Mouse (Mus musculus): ENCODE measurements around the gene Aldh1l1. TPM values are rescaled to one million over a fixed set of nuclear protein-coding genes. Genes with fewer than 3 reads are reported as not detected.

Gene Aldh1l1
- total and polyA plus RNA-seq, 3 experiments = 0.11 to 0.13 TPM; not detected in 1

DNA sequence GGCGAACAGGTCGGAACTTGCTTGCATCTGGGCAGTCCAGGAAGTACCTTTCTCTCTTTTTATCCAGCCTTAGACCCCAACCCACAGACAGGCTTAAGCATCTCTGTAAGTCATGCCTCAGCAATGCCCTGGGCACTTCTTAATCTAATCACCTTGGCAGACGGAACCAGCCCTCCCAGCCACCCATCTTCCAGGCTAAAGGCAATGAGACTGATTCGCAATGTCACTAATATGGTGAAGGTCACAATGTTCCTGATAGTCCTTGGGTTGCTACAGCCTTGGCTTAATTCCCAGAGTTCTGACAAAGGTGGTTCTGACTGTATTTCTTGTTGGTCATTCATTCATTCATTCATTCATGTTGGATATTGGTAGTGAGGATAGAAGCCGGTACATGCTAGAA, 124.0 kb downstream of the Aldh1l1 start:
- no peak for DNase-seq (ENCODE audit: extremely low read depth)
- Histone ChIP-seq H3K4me1 (ENCODE audit: control insufficient read depth in 1 of 2, insufficient read depth in 2 of 2) (peaks cover 2 to 7% of the 10 kb centered on the region in 2 experiments; a peak in 2 of 4 replicates), H3K27me3 (replicated peaks) (peaks cover 79% of the 10 kb centered on the region), H3K79me2 (replicated peaks; ENCODE audit: control insufficient read depth, extremely low read depth, insufficient read depth, poor library complexity, severe bottlenecking) (no peaks in the 10 kb centered on the region), H3K4me3 (replicated peaks in 1 of 3; ENCODE audit: low read depth in 2 of 3, low read length in 2 of 3, poor library complexity in 1 of 3) (no peak overlapping the region), H3K4me2 (ENCODE audit: insufficient read depth, low read depth, poor library complexity, severe bottlenecking) (no peak overlapping the region), H3K9ac (ENCODE audit: insufficient read depth, low read depth) (no peak overlapping the region), H3K36me3 (replicated peaks in 1 of 2; ENCODE audit: control insufficient read depth in 1 of 2, insufficient read depth in 1 of 2, low read length in 1 of 2) (no peaks in the 10 kb centered on the region), H3K27ac (ENCODE audit: insufficient read depth, low read depth) (no peak overlapping the region), H3K9me3 (replicated peaks; ENCODE audit: low read length) (no peaks in the 10 kb centered on the region)
- in situ Hi-C loops (cut with MboI; ENCODE audit: low pct_ligation_motif_present, low pct_unique_long_range_greater_than_20kb, low sequenced_read_pairs) = no loop called here
- dilution Hi-C loops (cut with MboI; ENCODE audit: extremely low pct_ligation_motif_present, extremely low pct_unique_long_range_greater_than_20kb, low sequenced_read_pairs) = no loop called here
- TF ChIP-seq ETS1 (conservative IDR thresholded peaks at IDR 0.05; ENCODE audit: low read depth, low read length) = no peak
- TF ChIP-seq RCOR1 (conservative IDR thresholded peaks at IDR 0.05; ENCODE audit: low read depth, low read length) = no peak
- no peak for TF ChIP-seq EP300 (IDR thresholded peaks at IDR 0.05; ENCODE audit: low read length)
- TF ChIP-seq MAZ (IDR thresholded peaks at IDR 0.05; ENCODE audit: low read depth, low read length) = no peak
- TF ChIP-seq NRF1 (IDR thresholded peaks at IDR 0.05; ENCODE audit: low read depth, low read length) = no peak
- TF ChIP-seq CTCF (conservative IDR thresholded peaks at IDR 0.05 in 1 of 2, IDR thresholded peaks at IDR 0.05 in 1 of 2; ENCODE audit: low read depth in 2 of 2, low read length in 2 of 2) = no peak
- no peak for TF ChIP-seq IRF4 (IDR thresholded peaks at IDR 0.05; ENCODE audit: low read depth, low read length)
- TF ChIP-seq CHD2 (IDR thresholded peaks at IDR 0.05; ENCODE audit: low read length) = no peak
- no peak for TF ChIP-seq KAT2A (IDR thresholded peaks at IDR 0.05; ENCODE audit: insufficient replicate concordance, low read length)
- no peak for TF ChIP-seq MEF2A (IDR thresholded peaks at IDR 0.05; ENCODE audit: borderline replicate concordance, low read depth, low read length)

DNA sequence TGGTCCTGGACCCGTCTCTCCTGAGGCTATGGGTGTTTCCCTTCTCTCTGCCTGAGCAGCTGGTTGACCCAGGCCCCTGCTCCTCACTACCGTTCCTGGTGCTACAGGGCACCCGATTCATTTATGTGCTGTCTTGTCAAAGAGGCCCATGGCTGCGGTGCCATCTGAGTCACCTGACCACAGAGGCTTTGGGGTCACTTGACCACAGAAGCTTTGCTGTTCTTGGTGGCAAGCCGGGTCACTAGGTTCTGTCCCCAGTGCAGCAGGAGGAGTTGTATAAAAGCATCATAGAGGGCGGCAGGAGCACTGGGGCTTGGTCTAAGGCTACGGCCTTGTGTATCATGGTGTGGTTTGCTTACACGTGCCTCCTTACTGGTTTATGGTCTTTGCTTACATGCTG, 127.0 kb downstream of the Aldh1l1 start:
- H3K27ac ChIP-seq (ENCODE audit: insufficient read depth, low read depth) = no peak overlapping the region

GRCm38 (mm10) chr6:90615362-90615761, 129.1 kb downstream of the Aldh1l1 start:
- Histone ChIP-seq H3K36me3 (replicated peaks in 1 of 2; ENCODE audit: control insufficient read depth in 1 of 2, insufficient read depth in 1 of 2, low read length in 1 of 2) (no peaks in the 10 kb centered on the region), H3K27ac (ENCODE audit: insufficient read depth, low read depth) (no peak overlapping the region), H3K4me1 (ENCODE audit: control insufficient read depth in 1 of 2, insufficient read depth in 2 of 2) (0 out of 4 replicates have a peak, but pooled peaks cover 0 to 9% of the 10 kb centered on the region in 2 experiments), H3K4me3 (replicated peaks in 1 of 3; ENCODE audit: low read depth in 2 of 3, low read length in 2 of 3, poor library complexity in 1 of 3) (no peak overlapping the region), H3K9ac (ENCODE audit: insufficient read depth, low read depth) (no peak overlapping the region), H3K27me3 (replicated peaks) (peaks cover 88% of the 10 kb centered on the region), H3K79me2 (replicated peaks; ENCODE audit: control insufficient read depth, extremely low read depth, insufficient read depth, poor library complexity, severe bottlenecking) (no peaks in the 10 kb centered on the region), H3K9me3 (replicated peaks; ENCODE audit: low read length) (no peaks in the 10 kb centered on the region), H3K4me2 (ENCODE audit: insufficient read depth, low read depth, poor library complexity, severe bottlenecking) (no peak overlapping the region)
- in situ Hi-C loops (cut with MboI; ENCODE audit: low pct_ligation_motif_present, low pct_unique_long_range_greater_than_20kb, low sequenced_read_pairs) (no loop called here), dilution Hi-C loops (cut with MboI; ENCODE audit: extremely low pct_ligation_motif_present, extremely low pct_unique_long_range_greater_than_20kb, low sequenced_read_pairs) (no loop called here)
- no peak for DNase-seq (ENCODE audit: extremely low read depth)
- no peak for TF ChIP-seq BHLHE40 (IDR thresholded peaks at IDR 0.05; ENCODE audit: low read depth, low read length)
- TF ChIP-seq GABPA (IDR thresholded peaks at IDR 0.05; ENCODE audit: insufficient replicate concordance, low read depth, low read length) = no peak
- no peak for TF ChIP-seq POLR2A (IDR thresholded peaks at IDR 0.05; ENCODE audit: low read depth, low read length)

More for the DNA sequence above, 127.0 kb downstream of the Aldh1l1 start:
- H3K9ac ChIP-seq (ENCODE audit: insufficient read depth, low read depth) = no peak overlapping the region
- H3K4me2 ChIP-seq (ENCODE audit: insufficient read depth, low read depth, poor library complexity, severe bottlenecking) = no peak overlapping the region
- H3K36me3 ChIP-seq (replicated peaks in 1 of 2; ENCODE audit: control insufficient read depth in 1 of 2, insufficient read depth in 1 of 2, low read length in 1 of 2) = no peaks in the 10 kb centered on the region
- TF ChIP-seq RAD21 (IDR thresholded peaks at IDR 0.05; ENCODE audit: low read depth, low read length) = no peak
- no peak for TF ChIP-seq USF2 (conservative IDR thresholded peaks at IDR 0.05; ENCODE audit: low read depth, low read length)
- TF ChIP-seq CHD2 (IDR thresholded peaks at IDR 0.05; ENCODE audit: low read length) = no peak
- no peak for TF ChIP-seq ELF1 (IDR thresholded peaks at IDR 0.05; ENCODE audit: low read depth, low read length)
- no peak for TF ChIP-seq ZNF384 (IDR thresholded peaks at IDR 0.05; ENCODE audit: low read depth, low read length)
- TF ChIP-seq MEF2A (IDR thresholded peaks at IDR 0.05; ENCODE audit: borderline replicate concordance, low read depth, low read length) = no peak
- no peak for TF ChIP-seq PAX5 (IDR thresholded peaks at IDR 0.05; ENCODE audit: low read length)
- TF ChIP-seq BHLHE40 (IDR thresholded peaks at IDR 0.05; ENCODE audit: low read depth, low read length) = no peak
- no peak for TF ChIP-seq SIN3A (IDR thresholded peaks at IDR 0.05; ENCODE audit: low read length)
- no peak for TF ChIP-seq JUN (IDR thresholded peaks at IDR 0.05; ENCODE audit: insufficient read depth, low read depth, low read length)
- dilution Hi-C loops (cut with MboI; ENCODE audit: extremely low pct_ligation_motif_present, extremely low pct_unique_long_range_greater_than_20kb, low sequenced_read_pairs) (no loop called here), in situ Hi-C loops (cut with MboI; ENCODE audit: low pct_ligation_motif_present, low pct_unique_long_range_greater_than_20kb, low sequenced_read_pairs) (no loop called here)
- no peaks in the 10 kb centered on the region for H3K9me3 ChIP-seq (replicated peaks; ENCODE audit: low read length)
- no peak overlapping the region for H3K4me3 ChIP-seq (replicated peaks in 1 of 3; ENCODE audit: low read depth in 2 of 3, low read length in 2 of 3, poor library complexity in 1 of 3)
- peaks cover 89% of the 10 kb centered on the region for H3K27me3 ChIP-seq (replicated peaks)
- no peak for DNase-seq (ENCODE audit: extremely low read depth)
- peaks cover 0 to 5% of the 10 kb centered on the region in 2 experiments; a peak in 1 of 4 replicates for H3K4me1 ChIP-seq (ENCODE audit: control insufficient read depth in 1 of 2, insufficient read depth in 2 of 2)
- H3K79me2 ChIP-seq (replicated peaks; ENCODE audit: control insufficient read depth, extremely low read depth, insufficient read depth, poor library complexity, severe bottlenecking) = no peaks in the 10 kb centered on the region

Measured in CH12.LX (cell line).